Mouse (Mus musculus) left cerebral cortex, postnatal 36 days (tissue): ENCODE data around the gene Myo18b. TPM values are rescaled to one million over a fixed set of nuclear protein-coding genes. Genes with fewer than 3 reads are reported as not detected.

Experiments used
- DNase-seq, 2 experiments: peaks; one replicate each; pipeline ENCODE4 v3.0.0; 2021 to 2022; ENCODE audit warnings: low spot score in 2 of 2, mixed read lengths in 1 of 2
- intact Hi-C: fragments of 180-260 bp; cut with DNase I; formaldehyde crosslinking; loops from one replicate; pipeline ENCODE4 v1.15.1; 2025
- total RNA-seq, 2 experiments: library from RNA; stranded (reverse); gene quantifications; 2 replicates each; pipeline ENCODE4 v1.2.3; 2021

The Myo18b gene
- total RNA-seq, 2 experiments from 2014 or later, result 1.7 TPM

DNA sequence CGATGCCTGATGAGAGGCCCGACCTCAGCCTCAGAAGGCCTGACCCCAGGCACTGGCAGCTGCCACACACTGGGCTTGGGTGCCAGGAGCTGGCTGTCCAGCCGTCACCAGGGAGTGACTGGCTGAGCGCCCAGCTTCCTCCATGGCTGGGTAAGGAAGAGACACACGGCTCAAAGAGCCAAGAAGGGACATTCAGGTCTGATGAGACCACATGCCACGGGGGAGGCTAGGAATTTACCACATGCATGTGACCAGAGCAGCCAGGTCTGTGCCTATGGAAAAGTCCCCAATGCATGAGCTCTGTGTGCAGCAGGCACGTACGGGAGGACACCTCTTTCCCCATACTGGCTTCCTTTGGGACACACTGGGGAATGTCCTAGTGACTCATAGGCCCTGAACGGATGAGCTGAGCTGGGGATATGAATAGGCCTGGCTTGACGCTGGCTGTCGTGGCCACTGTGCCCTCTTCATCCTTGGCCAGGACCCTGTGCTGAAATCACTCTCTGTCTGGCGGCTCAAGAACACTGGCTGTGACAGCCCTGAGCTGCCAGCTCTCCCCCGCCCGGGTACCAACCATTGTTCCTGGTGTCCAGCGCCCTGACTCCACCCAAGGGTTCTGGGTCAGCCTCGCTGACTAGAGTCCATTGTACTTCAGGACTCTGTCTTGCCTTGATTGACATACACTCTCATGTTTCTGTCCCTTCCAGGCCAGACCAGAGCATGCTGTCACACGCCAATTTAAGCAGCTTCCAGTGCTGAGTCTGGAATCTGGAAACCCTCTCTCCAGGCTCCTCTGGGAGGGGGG, 9.3 kb downstream of the Myo18b start:
- DNase-seq, result peak in 1 of 2 experiments; percentile 31
- intact Hi-C loops, result no loop called here

DNA sequence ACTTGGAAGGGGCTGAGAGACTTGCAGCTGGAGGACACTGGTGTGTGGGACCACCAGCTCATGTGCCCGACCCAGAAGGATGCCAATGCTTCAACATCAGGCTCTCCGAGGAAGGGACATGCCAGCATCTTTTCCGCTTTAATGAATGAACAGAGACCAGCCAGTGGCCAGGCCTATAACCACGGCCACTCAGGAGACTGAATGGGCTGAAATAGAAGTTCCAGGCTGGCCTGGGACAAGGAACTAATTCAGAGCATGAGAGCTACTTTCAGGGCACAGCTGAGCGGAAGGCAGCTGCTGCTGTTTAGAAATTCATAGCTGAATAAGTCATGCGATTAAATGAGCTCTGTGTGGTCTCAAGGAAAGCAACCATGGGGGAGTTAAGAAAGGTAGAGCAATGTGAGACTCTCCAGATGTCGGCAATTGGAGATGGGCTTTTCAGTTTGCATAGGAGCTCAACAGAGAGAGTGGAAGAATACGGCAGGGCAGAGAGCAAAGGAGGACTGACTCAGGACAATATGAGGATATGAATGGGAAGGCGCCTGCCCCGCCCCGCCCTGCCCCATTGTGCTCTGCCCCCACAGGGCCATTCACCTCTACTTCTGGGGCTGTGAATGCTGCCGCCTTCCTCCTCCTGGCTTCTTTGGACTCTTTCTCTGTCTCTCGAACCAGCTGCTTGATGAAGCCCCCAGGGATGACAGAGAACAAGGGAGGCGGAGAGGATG, 18.6 kb downstream of the Myo18b start:
- intact Hi-C loops, result loop anchor here (5.0 kb wide), 1 partner anchor 55 kb away; no protein-coding TSS in a partner anchor
- peak in 1 of 2 experiments; percentile 31 for DNase-seq

GRCm38 (mm10) chr5:112876846-112877390, 19.2 kb downstream of the Myo18b start:
- DNase-seq, result peak; percentile 35 to 42
- intact Hi-C loops, result loop anchor here (5.0 kb wide), 1 partner anchor 55 kb away; no protein-coding TSS in a partner anchor

- no peak for DNase-seq
- intact Hi-C loops, result no loop called here
Measured at GRCm38 (mm10) chr5:112872999-112873398, 23.2 kb downstream of the Myo18b start.

- intact Hi-C loops, result loop anchor here (1.0 kb wide), 2 partner anchors 184 to 209 kb away; no protein-coding TSS in a partner anchor
- peak; percentile 58 to 67 for DNase-seq
Measured at GRCm38 (mm10) chr5:112870729-112871128, 25.4 kb downstream of the Myo18b start.

DNA sequence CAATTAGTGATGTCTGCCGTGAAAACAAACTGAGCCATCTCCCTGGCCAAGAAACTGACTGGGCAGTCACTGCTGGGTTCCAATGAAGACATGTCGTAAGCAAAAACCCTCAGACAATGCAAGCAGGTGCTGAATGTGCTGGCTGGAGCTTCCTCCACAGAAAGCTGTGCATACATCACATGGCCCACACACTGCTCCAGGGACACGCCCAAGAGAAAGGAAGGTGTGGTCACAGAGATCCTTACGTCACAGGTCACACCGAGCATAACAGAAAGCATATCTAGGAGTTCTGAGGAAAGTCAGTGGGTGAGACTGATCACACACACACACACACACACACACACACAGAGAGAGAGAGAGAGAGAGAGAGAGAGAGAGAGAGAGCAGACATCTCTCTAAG, 27.5 kb downstream of the Myo18b start:
- DNase-seq, result no peak
- intact Hi-C loops, result no loop called here

DNA sequence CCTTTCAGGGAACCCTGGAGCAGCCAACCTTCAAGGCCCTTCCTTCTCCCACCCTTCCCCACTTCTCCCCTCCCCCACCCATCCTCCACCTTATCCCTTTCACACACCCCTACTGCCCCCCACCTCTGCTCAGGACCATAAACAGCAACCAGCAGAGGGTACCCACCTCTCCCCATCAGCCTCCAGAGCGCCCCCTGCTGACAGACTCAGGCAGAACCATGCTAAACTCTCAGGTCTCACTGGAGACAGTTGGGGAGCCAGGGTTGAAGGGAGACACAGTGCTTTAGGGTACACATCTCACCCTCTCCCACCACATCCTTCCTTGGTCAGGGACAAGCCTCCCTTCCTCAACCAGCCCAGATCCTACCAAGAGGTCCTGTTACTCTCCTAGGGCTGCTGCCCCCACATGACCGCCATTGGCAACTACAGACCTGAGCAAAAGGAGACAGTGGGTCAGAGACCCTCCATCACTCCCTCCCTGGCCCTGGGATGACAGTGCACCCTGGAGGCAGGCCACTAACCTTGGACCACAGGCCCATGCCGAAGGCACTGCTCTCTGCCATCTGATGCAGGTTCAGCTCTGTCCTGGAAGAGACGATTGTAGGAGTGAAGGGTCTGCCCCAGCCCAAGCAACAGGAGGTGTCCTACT, 31.3 kb downstream of the Myo18b start:
- intact Hi-C loops, result loop anchor here (5.0 kb wide), 1 partner anchor 393 kb away; no protein-coding TSS in a partner anchor
- DNase-seq, result peak; percentile 34 to 46

- intact Hi-C loops, result loop anchor here (5.0 to 10.0 kb wide), 2 partner anchors 155 to 387 kb away; no protein-coding TSS in a partner anchor
- DNase-seq, result peak in 1 of 2 experiments; percentile 32
Measured at GRCm38 (mm10) chr5:112859379-112860035, 36.7 kb downstream of the Myo18b start.

- DNase-seq, result peak; percentile 68 to 69
- intact Hi-C loops, result loop anchor here (5.0 to 10.0 kb wide), 2 partner anchors 71 to 148 kb away; no protein-coding TSS in a partner anchor
Measured at GRCm38 (mm10) chr5:112853179-112853578, 43.0 kb downstream of the Myo18b start.

DNA sequence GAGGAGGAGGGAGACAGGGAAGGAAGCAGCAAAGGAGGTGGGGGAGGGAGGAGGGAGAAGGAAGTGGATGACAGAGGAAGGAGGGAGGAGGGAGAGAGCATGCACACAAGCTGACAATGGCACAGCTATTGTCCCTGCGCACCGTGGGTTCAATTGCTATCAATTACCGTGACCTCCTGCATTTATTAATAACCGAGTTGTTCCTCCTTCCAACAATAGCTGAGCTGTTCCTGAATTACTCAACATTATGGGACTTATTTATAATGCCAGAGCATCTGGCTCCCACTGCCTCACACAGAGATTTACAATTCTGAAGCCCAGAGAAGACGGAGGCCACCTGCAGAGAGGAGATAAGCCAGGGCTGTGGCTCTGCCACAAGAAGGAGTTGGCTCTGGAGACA, 44.8 kb downstream of the Myo18b start:
- DNase-seq, result peak in 1 of 2 experiments; percentile 23
- intact Hi-C loops, result loop anchor here (1.0 to 10.0 kb wide), 3 partner anchors 69 to 274 kb away; partner anchors contain the start of gene Sez6l

GRCm38 (mm10) chr5:112848586-112849280, 47.4 kb downstream of the Myo18b start:
- intact Hi-C loops, result no loop called here
- peak in 1 of 2 experiments; percentile 39 for DNase-seq

GRCm38 (mm10) chr5:112847985-112848542, 48.1 kb downstream of the Myo18b start:
- intact Hi-C loops, result no loop called here
- no peak for DNase-seq

DNA sequence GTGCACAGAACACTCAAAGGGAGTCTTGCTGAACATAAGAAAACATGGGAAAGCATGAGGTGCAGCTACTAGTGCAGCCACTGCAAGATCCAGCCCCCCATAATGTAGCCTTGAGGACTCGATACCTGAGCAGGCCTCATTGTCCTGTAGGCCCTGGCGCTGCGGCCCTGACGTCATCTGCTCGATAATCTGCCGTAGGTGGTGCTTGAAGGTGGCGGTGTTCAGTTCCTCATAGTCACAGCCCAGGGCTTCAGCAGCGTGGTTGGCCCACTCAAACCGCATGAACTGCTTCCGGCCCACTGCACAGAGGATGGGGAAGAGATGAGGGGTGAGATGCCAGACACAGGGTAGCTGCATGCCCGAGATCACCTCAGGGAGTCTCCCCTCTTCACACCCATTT, 50.0 kb downstream of the Myo18b start:
- intact Hi-C loops, result no loop called here

DNA sequence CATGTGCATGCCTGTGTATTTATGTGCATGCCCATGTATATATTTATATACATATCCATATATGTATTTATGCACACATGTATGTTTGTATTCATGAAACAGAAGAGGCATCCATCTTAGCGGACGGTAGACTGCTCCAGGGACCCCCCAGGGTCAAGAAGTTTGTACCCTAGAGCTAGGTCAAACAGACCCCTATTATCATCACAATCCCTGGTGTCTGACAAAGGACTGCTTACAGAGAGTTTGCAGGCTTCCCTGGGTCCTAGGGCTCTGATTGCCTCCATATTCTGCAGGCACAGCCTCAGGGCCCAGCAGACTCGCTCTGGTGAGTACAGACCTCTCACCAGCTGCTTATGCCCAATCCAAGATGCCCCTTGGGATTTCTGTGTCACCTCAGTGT, 51.7 kb downstream of the Myo18b start:
- intact Hi-C loops, result no loop called here
- no peak for DNase-seq

More for the DNA sequence above, 50.0 kb downstream of the Myo18b start:
- no peak for DNase-seq

- no peak for DNase-seq
- intact Hi-C loops, result no loop called here
Measured at GRCm38 (mm10) chr5:112843676-112844257, 52.4 kb downstream of the Myo18b start.

DNA sequence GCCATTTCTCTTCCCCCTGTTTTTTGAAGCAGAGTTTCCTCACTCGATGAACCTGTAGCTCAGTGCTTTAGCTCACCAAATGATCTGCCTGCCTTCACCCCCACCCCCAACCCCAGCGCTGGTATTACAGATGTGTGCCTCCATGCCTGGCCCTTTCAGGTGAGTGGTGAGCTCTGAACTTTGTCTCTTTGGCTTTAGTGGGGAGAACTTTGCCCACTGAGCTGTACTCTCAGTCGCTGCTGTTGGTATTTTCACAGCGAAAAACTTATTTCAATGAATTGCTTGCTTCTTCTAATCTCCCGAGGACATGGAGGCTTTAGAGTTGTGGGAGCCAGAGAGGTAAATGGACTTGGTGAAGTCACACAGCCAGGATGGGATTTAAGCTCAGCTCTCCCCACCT, 53.5 kb downstream of the Myo18b start:
- intact Hi-C loops, result no loop called here
- no peak for DNase-seq

- DNase-seq, result no peak
- intact Hi-C loops, result no loop called here
Measured at GRCm38 (mm10) chr5:112841850-112842249, 54.3 kb downstream of the Myo18b start.

GRCm38 (mm10) chr5:112834896-112835295, 61.3 kb downstream of the Myo18b start:
- intact Hi-C loops, result no loop called here
- DNase-seq, result no peak
